Mouse (Mus musculus) lung, postnatal 36 days (tissue): ENCODE data around the gene Tor1aip1.
A peak's percentile ranks its signal among the peaks of the same experiment; 100 is the strongest.

Source experiments
- DNase-seq: peaks from one replicate; pipeline ENCODE4 v3.0.0; 2022; ENCODE audit warnings: mixed read lengths

Gene Tor1aip1

DNA sequence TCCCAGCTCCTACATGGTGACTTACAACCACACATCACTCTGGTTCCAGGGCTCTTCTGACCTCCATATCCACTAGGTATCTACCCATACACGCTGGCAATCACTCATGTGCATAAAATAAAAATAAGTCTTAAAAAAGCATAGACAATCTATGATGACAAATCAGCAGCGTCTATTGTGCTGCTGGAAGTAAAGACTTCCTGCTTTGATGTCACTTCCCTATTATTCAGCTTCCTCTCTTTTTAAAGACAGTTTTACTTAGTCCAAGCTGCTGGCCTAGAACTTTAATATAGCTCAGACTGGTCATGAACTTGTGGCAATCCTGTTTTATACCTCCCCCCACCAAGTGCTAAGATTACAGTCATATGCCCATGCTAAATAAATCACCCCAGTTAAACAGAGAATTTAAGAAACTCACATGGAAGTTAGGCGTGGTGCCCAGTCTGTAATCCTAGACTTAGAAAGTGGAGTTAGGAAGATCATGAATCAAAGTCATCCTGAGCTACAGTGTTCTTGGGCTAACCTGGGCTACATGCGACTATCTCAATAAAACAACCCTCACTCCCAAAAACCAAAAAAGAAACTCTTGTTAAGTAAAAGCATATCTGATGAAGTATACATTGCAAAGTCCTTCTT is 7.8 kb downstream of the Tor1aip1 start:
- no peak for DNase-seq

DNA sequence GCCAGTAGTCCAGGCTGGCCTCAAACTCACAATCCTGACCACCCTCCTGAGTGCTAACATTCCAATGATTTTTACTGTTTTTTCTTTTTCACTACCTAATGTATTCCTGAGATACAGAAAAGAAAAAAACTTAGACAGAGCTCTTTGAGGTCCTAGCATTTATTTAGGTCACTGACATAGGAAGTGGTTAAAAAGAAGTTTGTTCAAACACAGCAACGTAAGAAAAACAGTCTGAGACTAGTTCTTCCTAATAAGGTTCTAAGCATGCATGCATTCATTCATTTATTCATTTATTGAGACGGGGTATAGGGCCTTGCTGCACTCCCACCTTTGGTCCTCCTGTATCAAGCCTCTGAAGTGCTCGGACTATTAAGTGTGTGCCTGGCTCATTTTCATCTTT is 8.4 kb downstream of the Tor1aip1 start:
- no peak for DNase-seq

DNA sequence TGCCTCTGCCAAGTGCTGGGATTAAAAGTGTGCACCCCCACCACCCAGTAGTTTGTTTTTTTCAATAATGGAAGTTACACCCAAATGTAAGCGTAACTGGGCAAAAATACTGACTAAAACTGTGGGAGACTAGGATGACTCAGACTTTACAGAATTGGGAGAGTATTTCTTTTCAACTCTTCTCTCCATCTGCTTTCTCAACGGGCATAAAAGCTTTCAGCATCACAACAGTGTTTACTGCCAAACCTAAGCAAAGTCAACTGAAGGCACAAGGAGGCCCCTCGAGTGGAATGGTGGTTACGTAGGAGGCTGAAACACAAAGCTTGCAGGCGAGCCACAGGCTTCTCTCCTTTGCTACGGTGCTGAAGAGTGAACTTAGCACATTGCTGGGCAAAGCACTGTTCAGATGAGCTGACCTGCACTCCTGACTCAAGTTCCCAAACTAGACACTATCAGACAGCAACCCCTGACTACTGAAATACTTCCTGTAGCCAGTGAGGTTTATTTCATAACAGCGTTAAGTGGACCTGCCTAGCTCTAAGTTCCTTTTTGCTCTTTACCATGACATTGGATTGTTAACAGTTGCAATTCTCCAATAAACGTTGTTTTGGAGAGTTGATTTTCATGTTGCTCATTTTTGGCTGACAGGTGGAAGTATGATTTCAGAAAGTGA is 11.3 kb downstream of the Tor1aip1 start:
- peak; percentile 16 for DNase-seq

DNA sequence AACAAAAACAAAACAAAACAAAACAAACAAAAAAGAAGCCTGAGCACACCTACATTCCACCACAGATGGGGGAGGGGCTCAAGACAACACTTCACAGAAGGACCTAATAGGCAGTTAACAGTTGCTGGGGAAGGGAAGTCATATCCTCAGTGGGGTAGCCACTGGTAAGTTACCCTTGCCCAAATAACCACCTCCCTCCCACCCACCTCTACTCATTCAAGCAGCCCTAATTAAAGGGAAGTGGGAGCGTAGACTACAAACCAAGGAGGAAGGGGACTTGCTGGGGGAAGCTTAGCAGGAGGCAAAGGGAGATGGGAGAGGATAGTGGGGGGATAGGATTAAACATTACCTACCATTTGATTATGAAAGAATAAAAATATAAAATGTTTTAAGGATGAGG is 15.9 kb downstream of the Tor1aip1 start:
- no peak for DNase-seq

DNA sequence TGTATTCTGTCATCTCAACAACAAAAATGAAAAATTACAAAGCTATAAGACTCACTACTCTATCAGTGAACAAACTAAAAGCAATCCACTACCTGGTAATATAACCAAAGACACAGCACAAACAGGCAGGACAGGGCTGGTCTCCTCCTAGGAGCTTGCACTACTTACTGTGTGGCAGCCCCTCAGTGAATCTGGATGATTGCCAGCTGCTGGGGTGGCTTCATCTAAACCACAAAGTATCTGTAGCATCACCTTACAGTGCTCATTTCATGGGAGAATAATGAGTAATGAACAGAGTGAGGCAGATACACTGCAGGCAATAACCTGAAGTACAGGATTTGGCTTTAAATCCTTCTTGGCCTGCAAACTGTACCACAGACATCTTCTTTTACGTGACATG is 16.5 kb downstream of the Tor1aip1 start:
- DNase-seq, result no peak

DNA sequence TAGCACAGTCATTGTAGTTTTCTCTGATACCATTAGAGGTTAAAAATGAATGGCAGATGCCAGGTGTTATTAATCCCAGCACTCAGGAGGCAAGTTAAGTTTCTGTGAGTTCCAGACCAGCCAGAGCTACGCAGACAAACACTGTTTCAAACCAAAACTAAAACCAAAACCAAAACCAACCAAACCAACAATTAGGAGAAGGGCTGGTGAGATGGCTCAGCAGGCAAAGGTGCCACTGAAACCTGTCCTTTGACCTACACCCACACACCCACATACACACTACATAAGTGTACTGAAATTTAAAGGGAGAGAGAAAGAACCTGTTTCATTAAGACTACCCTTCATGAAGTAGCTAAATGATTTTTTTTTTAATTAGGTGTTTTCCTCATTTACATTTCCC is 27.3 kb downstream of the Tor1aip1 start:
- no peak for DNase-seq

DNA sequence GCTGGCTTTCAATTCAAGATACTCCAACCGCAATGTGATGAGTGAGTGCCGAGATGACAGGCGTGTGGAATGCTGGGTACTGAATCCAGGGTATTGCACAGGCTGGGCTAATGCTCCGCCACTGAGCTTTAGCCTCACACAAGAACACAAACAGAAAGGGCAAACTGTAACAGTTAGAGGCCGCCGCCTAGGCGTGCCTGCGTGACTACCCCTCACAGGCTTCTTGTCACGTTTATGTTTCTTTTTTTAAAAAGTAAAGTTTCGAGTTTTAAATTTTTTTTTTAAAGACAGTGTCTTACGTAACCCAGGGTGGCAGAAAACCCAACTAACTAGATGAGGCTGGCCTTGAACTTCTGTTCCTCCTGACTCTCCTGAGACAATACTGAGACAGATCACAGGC is 30.4 kb downstream of the Tor1aip1 start:
- no peak for DNase-seq

DNA sequence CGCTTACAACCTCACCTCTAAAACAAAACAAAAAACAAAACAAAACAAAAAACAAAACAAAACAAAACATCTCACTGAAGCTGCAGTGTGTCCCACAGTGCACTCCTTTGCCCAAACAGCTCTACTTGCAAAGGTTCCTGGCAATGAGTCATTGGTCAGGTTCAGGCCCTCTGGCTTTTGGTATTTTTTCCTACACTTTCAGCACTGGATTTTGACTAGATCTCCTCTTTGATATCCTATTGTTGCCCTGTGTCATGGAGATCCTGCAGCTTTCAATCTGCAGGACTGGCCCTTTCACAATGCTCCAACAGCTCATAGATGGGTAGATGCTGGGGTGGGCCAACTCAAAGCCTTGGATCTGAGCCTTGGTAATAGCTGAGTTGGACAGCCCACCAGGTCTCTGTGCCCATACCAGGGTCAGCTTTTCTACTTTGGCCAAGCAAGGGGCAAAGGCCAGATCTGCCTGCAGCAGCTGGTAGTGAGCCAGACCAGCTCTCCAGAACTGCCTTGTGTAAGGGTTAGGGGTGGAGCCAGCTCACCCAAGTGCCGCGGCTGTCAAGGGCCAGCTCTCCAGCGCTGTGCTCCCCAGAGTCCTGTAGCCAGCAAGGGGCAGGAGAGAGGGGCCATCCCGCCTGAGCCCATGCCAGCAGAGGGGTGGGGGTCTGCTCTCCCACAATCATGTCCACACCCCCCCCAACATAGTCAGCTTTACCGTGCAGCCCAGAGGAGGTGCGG is 32.9 kb downstream of the Tor1aip1 start:
- DNase-seq, result peak; percentile 71

DNA sequence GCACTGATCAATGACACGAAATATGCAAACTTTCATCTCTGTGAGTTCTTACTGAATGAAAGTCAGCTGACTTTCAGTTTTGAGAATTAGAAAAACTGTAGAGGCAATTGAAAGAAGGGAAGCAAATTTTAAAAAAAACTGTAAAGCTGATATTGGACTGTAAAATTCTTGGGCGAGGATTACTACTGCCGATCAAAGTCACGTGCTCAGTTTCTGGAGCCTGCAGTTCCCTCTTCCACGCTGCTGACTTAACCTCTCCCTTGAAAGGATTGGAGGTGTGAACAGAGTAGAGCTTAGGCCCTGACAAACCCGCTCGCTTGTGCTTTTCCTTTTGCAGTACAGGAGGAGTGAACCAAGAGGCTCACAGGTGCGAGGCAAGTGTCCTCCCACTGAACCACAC is 33.9 kb downstream of the Tor1aip1 start:
- DNase-seq, result no peak

DNA sequence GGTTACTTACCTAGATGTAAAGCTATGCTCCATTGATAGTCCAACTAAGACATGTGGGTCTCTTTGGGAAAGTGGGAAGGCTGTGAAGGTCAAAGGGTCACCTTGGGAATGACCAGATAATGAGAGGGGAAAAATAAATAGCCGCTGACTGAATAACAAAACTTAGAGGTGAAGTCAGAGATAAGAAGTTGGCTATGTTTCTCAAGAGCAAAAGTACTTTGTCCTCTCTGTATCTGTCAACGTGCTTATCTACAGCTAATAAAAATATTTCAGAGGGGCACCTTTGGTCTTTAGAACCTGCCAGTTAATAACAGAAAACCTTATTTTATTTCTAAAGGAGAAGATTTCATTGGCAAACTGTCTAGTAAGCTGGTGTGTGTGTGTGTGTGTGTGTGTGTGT is 40.7 kb downstream of the Tor1aip1 start:
- no peak for DNase-seq

DNA sequence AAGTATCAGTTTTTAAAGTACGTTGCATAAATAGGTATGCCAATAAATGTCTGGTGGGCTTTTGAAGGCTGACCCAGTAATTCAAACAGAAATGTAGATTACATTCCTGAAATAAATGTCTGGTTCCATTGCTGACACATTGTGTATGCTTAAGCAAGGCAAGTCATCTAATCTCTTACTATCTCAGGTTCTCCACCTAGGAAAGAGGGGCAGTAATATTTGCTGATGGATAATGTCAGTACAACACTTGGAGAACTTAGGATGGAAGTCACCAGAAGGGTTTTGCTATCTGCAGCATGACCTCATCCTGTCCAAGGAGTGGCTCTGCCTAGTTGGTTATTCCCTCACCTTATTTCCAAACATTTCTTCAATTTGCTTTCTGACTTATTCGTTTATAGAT is 41.8 kb downstream of the Tor1aip1 start:
- no peak for DNase-seq

DNA sequence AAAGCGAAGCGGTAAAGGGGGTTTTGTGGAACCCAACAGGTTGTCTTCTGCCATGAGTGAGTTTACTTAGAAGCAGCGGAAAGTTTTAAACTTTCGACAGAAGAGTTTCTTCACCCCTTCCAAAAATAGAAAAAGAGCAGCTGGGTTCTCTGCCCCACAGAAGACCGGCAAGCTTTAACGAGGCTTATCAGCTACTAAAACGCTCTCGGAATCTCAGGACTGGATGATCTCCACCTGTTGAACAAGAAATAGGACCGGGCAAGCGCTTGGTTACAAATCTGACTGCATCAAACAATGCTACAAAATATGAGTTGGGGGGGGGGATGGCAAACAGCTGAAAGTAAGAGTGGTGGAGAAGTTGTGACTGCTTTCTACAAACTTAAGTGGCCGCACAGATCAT is 45.9 kb downstream of the Tor1aip1 start:
- no peak for DNase-seq

DNA sequence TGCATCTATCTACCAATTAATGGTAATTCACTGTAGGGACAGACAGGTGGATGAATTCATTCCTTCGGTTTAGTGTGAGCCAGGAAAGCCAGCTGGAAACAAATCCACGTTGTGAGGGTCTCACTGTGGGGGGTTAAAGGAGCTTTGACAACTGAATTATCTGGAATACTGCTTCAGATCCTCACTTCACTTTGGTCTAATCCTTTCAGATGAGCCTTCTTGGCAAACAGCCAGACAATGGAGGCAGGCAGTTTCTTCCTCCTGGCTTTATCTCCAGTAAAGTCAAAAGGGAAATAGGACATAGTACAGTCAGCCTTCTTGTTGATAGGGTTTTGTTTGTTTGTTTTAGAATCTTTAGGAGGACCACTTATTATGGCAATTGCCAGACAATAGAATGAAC is 46.9 kb downstream of the Tor1aip1 start:
- DNase-seq, result no peak

DNA sequence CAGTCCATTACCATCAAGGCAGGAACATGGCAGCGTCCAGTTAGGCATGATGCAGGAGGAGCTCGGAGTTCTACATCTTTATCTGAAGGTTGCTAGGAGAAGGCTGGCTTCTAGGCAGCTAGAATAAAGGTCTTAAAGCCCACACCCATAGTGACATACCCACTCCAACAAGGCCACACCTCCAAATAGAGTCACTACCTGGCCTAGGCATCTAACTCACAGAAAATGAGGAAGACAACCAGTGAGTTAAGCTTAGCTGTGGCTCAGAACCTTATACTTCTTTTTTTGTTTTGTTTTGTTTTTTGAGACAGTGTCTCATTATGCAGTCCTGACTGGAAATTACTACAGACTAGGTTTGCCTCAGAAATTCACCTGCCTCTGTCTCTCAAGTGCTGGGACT is 48.7 kb downstream of the Tor1aip1 start:
- DNase-seq, result no peak

DNA sequence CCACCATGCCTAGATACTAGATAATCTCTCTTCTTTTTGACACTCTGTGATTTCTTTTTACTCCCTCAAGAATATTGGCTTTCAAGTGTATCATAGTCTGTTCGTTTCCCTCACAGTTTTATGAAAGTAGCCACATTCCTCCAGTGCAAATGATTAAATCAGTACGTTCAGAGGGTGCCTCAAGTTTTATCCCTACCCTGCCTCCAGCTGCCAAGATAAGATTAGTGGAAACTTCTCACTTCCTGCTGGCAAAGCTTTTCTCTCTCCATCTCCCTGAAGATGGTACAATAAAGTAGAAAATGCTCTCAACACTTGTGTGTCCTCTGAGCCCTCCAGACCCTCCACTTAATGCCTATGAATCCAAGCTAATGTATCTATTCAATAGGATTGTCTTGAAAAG is 61.3 kb downstream of the Tor1aip1 start:
- no peak for DNase-seq

DNA sequence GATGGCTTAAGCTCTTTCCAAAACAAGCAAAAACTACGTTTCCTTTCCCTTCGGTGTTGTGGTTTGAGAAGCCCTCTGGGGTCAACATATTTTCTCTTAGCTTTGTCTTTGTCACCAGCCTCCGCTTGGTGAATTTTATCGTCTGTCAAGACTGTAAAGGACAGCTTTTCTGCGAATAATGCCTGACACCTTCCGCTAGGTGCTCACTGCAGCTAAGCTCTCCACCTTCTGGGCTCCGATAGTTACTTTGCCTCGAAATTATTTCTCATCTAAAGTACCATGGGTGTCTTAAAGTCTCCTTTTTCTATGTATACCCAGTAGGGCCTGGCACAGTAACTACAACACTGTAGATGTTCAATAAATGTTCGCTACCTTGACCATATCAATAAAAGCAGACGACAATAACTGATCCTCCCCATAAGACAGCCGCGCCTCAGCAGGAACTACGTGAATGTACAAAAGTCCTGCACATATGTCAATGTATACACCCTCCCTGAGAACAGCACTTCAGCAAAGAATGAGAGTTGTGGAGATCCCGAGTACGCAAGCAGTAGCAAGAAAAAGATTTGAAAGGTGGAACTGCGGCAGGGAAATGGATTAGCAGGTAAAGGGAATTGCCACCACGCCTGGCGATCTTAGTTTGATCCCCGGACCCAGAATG is 62.4 kb downstream of the Tor1aip1 start:
- DNase-seq, result peak; percentile 11

DNA sequence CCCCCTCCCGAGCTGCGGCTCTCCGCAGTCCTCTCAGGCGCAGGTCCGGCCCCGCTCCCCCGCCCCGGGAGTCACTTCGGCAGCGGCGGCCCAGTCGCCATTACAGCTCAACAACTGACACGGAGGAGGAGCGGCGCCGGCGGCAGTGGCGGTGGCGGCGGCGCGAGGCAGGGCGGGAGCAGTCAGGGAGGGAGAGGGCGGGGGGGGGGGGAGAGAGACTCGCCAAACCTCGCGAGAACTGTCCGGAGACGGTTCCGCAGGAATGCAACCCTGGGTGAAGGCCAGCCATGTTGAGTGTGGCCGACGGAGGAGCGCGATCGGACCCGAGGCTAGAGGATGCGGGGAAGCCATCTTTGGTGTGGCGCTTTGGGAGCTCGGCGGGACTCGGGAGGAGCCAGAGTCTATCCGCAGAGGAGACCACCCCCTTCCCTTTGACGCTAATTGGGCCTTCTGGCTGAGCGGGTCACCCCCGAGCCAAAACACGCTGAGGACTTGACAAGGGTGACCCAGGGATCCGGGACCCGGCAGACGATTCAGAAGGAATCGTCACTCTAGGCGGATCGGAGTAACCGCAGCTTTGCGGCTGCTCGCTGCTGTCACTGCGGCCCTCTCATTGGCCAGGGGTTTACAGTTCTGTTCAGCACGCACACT is 63.1 kb downstream of the Tor1aip1 start, which contains the start of gene Cep350:
Gene Cep350, minus strand, starts transcription at position 188 of the 651 bp plus-strand sequence.
- peak; percentile 98 for DNase-seq

DNA sequence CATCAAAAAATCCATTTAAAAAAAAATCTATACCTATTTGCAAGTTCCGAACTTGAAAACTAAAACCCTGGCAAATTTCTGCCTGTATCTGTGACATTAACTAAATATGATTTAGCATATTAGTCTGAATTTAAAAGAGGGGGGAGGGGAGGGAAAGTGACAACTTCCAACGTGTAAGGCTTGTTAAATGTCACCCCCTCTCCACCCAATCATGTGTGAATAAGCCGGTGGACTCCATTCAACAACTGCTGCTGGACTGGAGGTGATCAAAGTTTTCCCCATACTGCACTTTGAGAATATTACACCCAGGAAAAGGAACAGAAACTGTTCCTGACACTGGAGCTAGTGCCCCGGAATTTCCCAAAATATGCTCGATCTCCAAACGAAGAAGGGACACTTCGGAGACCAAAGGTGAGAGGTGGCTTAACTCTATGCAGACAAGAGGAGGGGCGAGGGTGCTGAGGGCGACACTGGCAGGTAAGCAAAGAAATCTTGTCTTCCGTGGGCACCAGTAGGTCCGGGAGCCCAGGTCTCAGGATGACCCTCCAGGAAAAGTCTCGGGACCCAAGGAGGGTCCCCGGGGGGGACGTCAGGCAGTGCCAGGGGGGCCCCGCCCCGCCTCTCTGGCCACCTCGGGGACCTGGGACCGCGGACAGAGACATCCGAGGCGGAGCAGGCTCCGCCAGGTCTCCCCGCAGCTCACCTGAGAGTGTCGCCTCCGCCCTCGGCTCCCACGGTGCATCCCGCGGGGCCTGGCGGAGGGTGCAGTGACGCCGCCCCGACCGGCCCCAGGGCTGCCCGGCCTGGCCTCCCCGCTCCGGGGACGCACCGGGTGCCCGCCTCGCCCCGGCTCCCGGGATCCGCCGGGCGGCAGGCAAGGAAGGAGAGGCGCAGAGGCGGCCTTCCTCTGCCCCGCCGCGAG is 63.9 kb downstream of the Tor1aip1 start:
- peak; percentile 42 for DNase-seq
